Mouse (Mus musculus) embryo, embryonic 9.5 days (tissue): ENCODE data around the gene Cpeb2.

ENCODE experiments used
- DNase-seq: peaks from one replicate; pipeline ENCODE4 v3.0.0-alpha.2; 2017; ENCODE audit errors: extremely low spot score

Cpeb2 gene

DNA sequence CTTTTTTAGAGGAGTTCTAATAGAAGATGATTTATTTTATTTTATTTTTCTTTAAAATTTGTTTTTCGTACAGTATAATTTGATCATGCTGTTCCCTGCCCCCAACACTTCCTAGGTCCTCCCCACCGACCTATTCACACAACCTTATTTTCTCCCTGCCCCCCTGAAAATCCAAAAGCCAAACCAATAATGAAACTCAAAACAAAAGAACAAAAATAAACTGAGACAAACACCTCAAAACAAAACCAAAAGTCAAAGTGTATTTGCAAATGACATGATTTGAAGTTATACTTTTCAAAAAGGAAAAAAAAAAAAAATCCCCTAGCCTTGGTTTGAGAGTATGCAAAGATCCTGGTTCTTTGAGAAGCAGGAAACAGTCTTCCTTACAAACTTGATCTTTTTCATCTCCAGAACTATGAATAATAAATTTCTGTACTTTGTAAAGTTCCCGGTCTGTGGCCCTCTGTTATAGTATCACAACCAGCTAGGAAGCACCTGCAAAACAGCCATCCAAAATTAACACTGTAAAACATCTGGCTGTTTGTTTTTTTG, 91.4 kb downstream of the Cpeb2 start:
- no peak for DNase-seq

DNA sequence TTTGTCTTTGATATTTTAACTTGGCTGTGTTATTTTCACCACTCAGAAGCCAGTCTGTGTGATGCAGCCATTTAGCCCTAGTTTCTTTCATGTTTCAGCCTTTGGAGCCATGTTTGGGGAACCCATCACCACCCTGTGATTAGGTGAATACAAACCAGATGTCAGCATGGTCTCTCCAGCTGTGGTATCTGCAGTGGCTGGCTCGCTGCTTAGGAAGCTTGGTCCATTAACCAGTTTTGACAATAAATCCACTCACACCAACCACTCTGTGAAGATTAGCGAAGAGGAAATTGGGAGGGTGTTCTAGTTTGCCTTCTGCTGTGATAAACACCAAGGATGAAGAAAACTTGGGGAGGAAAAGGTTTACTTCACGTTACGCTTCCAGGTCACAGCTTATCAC, 92.6 kb downstream of the Cpeb2 start:
- peak; percentile 12 for DNase-seq

DNA sequence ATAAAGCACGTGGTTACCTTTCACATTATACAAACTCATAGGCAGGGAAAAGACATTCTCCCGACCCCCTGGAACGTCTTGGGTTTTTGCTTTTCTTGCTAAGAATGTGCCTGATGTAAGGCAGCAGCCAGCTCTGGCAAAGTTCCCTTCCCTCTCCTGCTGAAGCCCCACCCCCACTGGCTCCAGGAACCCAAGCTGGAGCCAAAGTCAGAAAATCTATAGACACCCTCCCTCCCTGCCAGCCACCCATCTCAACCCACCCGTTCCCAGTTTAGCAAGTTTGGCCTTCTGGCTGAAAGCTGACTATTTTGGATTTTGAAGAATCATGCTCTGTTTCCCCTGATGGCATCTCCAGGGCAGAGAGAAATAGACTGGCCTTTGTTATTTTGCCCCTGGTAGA, 95.6 kb downstream of the Cpeb2 start:
- DNase-seq: peak; percentile 5

GRCm38 (mm10) chr5:43330260-43330659, 97.3 kb downstream of the Cpeb2 start:
- DNase-seq: no peak

DNA sequence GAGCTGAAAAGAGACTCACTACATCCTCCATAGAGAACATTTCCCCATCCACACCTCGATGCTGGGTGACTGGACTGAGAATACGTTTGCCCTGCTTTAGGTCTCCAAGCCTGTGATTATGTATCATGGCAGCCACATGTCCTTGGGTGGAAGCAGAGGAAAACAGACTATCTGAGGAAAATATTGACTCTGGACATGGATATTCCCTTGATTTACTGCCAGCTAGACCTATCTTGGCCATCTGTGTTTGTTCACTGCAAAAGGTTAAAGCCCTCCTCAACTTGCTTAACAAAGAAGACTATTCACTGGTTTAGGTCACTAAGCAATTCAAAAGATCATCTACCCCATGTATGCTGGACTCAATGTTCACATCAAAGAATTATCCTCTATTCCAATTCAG, 101.5 kb downstream of the Cpeb2 start:
- DNase-seq: no peak

DNA sequence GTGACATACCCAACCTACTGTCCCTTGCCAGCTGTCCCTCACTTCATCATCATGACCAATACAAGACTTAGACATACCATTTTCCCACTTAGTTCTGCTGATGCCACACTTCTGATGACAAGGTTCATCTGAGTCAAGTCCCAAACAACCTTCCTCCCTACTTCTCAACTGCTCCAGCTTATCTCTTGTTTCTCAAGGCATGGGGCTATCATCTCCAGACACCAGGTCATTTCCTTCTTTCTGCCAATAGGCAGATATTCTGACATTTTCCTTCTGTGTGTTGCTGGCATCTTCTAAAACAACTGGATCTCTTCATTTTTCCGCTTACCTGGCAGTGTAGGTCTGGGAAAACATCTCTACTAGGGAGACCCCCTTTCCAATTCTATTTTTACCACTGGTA, 104.2 kb downstream of the Cpeb2 start:
- no peak for DNase-seq

DNA sequence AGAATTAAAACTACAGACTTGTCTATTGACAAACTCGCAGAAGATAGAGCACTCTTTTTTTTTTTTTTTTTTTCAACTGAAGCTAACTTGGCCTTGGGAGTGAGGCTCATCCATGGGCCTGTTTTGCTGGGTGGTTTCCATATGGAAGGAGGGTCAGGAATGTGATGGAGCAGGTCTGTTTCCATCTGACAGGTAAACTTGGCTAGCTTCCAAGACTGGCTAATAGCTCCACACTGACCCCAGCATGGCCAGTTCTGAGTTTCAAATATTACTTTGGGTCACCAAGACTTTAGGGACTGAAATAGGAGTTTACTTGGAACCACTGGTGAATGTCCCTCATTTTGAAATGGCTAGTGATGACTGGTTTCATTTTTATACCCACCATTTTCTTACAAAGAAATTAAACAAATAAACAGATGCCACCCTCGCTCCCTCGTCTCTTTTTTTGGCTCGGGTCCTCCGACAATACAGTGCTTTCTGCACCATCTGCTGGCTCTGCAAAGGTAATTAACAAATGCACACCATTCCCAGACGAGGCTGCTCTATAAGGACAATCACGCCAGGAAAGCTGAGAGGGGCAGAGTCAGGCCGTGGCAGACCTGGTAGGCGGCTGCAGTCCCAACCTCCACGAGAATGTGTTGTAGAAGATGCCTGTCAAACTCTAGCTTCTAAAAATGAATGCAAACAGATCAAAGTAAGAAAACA, 106.0 kb downstream of the Cpeb2 start:
- DNase-seq: no peak
